Mouse (Mus musculus) cerebellum, adult 2 months (tissue): Measurements from ENCODE around the gene Abi3bp.

Experiments
- CTCF ChIP-seq: fragments of 200-500 bp; IDR thresholded peaks from 2 replicates; pipeline ENCODE4 v1.5.1; 2011; ENCODE audit warnings: low read depth, mild to moderate bottlenecking, control low read depth, low read length, moderate library complexity, borderline replicate concordance; ENCODE audit not compliant: insufficient read depth
- POLR2A ChIP-seq: fragments of 200-500 bp; IDR thresholded peaks from 2 replicates; pipeline ENCODE4 v1.6.1; 2011; ENCODE audit warnings: low read length, control low read depth, borderline replicate concordance; ENCODE audit not compliant: insufficient read depth

DNA sequence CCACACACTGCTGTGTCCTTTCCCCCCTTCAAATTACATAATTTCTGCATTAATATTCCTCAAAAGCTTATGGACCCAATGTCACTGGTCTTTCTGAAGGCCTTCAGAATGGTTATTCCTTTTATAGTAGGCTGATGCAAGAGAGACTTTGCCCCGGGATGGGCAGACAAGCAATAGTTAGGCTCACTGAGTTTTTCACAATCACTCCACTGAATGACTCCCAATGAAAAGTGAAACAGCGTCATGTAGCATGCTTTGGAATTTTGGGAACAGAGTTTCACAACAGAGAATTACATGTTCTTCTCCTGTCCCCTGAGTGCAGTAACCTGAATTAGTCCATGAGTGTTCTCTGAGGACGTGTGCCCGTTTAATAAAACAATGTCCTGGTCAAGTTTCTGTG, 120.7 kb downstream of the Abi3bp start:
- TF ChIP-seq CTCF (no peak), POLR2A (no peak)
